Mouse (Mus musculus) lung, adult 2 months (tissue): ENCODE measurements at regions not wholly inside any gene's neighbourhood (a gene's known extent, or its start where the extent isn't known, plus 50 kb on each side); places are given as distances from the start of the nearest gene placed in this dataset.
A peak's percentile ranks its signal among the peaks of the same experiment; 100 is the strongest.

Source experiments
- DNase-seq: peaks from one replicate; pipeline ENCODE4 v3.0.0; 2022
- H3K4me1 ChIP-seq: fragments of 200-500 bp; 2 replicates; pipeline ENCODE4 v1.6.1; 2011; ENCODE audit warnings: low read length; ENCODE audit not compliant: control insufficient read depth, insufficient read depth
- H3K4me3 ChIP-seq: fragments of 200-500 bp; replicated peaks from 2 replicates; pipeline ENCODE3; 2011; ENCODE audit warnings: low read depth, mild to moderate bottlenecking, control low read depth, low read length; ENCODE audit errors: extremely low read depth
- CTCF ChIP-seq: fragments of 200-500 bp; IDR thresholded peaks from 2 replicates; pipeline ENCODE4 v1.5.1; 2011; ENCODE audit warnings: mild to moderate bottlenecking, low read length, control low read depth; ENCODE audit not compliant: insufficient read depth
- POLR2A ChIP-seq: fragments of 200-500 bp; IDR thresholded peaks from 2 replicates; pipeline ENCODE4 v1.6.1; 2011; ENCODE audit warnings: low read depth, mild to moderate bottlenecking, control low read depth, low read length, borderline replicate concordance; ENCODE audit errors: extremely low read depth
- WGBS: fragments of 180-500 bp; shearing (Covaris S2); methylation state at CpG from one replicate; pipeline ENCODE4 v1.1.7; 2018; 5-methylcytosine and 5-hydroxymethylcytosine counted together

DNA sequence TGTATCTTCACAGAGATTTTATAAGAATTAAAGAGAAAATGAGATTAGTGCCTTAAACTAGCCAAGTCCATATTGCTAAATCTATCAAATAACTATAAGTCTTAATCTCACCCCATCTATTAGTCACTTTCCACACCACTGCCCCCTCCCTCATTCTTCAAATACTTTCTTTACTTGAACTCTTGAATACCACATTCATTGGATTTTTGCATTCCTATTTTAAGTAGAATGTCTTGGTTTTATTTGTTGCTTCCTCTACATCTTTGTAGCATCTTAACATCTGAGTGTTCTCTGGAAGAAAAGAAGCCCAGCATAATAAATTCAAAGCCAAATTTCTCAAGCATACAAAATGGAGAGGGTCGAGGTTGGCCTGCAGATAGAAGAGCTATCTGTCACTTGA lies 200.9 kb upstream of the Thbs1 start:
- TF ChIP-seq POLR2A (no peak), CTCF (no peak)
- Histone ChIP-seq H3K4me1 (no peaks in the 10 kb centered on the region), H3K4me3 (no peak overlapping the region)
- whole genome bisulfite sequencing, result 53% methylated on average over 1 of the region's 1 CpGs
- no peak for DNase-seq

DNA sequence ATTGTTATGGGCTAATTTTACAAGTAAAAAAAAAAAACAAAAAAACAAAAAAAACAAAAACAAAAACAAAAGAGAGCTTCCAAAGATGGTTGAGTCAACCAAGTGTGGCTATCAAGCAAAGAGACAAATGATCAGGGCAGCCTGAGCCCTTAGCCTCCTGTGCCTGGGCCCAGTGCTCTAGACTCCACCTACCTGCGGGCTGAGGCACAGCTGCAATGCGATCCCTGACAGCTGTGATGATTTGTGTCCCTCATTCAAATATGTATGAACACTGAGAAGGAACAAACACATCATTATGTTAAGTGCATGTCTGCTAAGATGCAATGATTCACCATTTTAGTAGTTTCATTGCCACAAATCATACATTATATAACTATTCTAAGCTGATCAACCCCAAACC lies 199.0 kb upstream of the Thbs1 start:
- TF ChIP-seq POLR2A (no peak), CTCF (peak; percentile 43)

GRCm38 (mm10) chr2:117913846-117914245 lies 197.8 kb upstream of the Thbs1 start:
- H3K4me3 ChIP-seq, result no peak overlapping the region
- H3K4me1 ChIP-seq, result no peaks in the 10 kb centered on the region
- 95% methylated on average over 4 of the region's 4 CpGs for WGBS
- DNase-seq, result no peak
- TF ChIP-seq CTCF (peak; percentile 39), POLR2A (no peak)

More for the DNA sequence above, 199.0 kb upstream of the Thbs1 start:
- DNase-seq, result no peak
- no peak overlapping the region for H3K4me3 ChIP-seq
- H3K4me1 ChIP-seq, result no peaks in the 10 kb centered on the region
- WGBS, result 53% methylated on average over 2 of the region's 2 CpGs

GRCm38 (mm10) chr2:117915821-117916220 lies 195.9 kb upstream of the Thbs1 start:
- no peak for TF ChIP-seq CTCF
- no peak for TF ChIP-seq POLR2A
- Histone ChIP-seq H3K4me1 (no peaks in the 10 kb centered on the region), H3K4me3 (no peak overlapping the region)
- DNase-seq, result no peak
- 88% methylated on average over 2 of the region's 2 CpGs for WGBS

- no peak for DNase-seq
- no peak overlapping the region for H3K4me3 ChIP-seq
- no peaks in the 10 kb centered on the region for H3K4me1 ChIP-seq
- 60% methylated on average over 3 of the region's 3 CpGs for WGBS
- TF ChIP-seq CTCF (no peak), POLR2A (no peak)
Measured at GRCm38 (mm10) chr2:117917181-117917580, 194.5 kb upstream of the Thbs1 start.

- TF ChIP-seq CTCF (no peak), POLR2A (no peak)
- Histone ChIP-seq H3K4me1 (no peaks in the 10 kb centered on the region), H3K4me3 (no peak overlapping the region)
- DNase-seq, result no peak
- 76% methylated on average over 5 of the region's 5 CpGs for WGBS
Measured at GRCm38 (mm10) chr2:117924877-117925276, 186.8 kb upstream of the Thbs1 start.

DNA sequence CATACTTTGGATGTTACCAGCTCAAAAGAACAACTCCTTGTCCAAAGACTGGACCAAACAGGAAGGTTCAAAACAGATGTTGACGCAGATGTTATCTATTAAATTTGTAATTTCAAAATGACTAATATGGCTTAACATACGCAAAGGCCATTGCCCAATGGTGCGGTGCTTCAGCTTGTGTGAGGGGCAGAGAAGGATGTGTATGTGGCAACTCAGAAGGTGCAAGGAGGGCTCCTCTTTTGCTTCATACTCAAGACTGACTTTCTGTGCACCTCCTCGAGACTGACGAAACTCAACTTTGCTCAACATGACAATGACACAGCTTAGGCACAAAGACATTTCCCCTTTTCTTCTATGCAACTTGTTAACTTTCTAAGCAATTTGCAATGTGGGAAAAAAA lies 186.3 kb upstream of the Thbs1 start:
- no peak overlapping the region for H3K4me3 ChIP-seq
- DNase-seq, result no peak
- TF ChIP-seq CTCF, result no peak
- TF ChIP-seq POLR2A, result no peak
- no peaks in the 10 kb centered on the region for H3K4me1 ChIP-seq
- WGBS, result 91% methylated on average over 5 of the region's 5 CpGs

GRCm38 (mm10) chr2:117928062-117928461 lies 183.6 kb upstream of the Thbs1 start:
- Histone ChIP-seq H3K4me1 (no peaks in the 10 kb centered on the region), H3K4me3 (no peak overlapping the region)
- 51% methylated on average over 6 of the region's 6 CpGs for WGBS
- TF ChIP-seq CTCF (no peak), POLR2A (no peak)
- no peak for DNase-seq

DNA sequence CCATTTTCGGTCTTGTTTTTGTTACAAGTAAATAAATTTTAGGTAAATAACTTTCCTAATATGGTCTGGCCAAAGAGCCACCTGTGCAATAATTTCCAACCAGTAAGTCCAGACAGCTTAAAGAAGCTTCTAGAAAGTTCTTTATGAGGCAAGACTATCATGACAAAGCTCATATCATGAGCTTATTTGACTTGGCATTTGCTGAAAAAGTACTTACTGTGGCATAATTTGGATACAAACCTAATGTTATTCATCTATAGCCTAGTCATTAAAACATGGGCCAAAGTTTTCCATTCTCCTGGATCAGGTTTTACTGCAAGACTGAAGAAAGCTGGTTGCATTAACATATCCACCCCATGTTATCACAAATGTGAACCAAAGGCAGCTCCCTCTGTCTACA lies 182.1 kb upstream of the Thbs1 start:
- TF ChIP-seq CTCF, result no peak
- TF ChIP-seq POLR2A, result no peak
- no peaks in the 10 kb centered on the region for H3K4me1 ChIP-seq
- H3K4me3 ChIP-seq, result no peak overlapping the region
- no peak for DNase-seq
- WGBS, result 45% methylated on average over 1 of the region's 1 CpGs

DNA sequence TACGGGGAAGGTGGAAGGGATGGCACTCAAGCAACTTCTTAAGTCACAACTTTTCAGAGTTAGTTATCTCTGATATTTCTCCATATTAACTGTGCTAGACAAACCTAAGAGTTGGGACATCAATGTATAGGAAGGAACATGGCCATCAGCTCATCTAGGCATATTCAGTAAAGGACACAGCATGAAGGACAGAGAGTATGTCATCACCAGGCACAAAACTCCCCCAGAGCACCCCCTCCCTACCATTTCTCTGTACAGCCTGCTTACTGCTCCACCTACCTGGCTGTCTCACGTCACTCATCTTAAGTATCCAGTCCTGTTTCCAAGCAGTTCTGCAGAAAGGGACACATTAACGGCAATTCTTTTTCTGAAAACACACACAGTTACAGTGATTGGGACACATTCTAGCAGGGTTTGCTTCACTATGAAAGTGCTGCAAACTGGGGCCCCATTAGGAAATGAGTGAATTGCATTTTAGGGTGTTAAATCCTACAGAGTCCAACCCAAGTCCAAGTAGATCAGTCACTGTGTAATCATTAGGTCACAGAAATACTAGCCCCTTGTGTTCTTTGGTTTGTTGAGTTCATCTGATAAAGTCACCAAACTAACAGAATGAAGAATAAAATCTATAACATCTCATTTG lies 180.7 kb upstream of the Thbs1 start:
- 83% methylated on average over 3 of the region's 3 CpGs for WGBS
- no peak for DNase-seq
- H3K4me1 ChIP-seq, result no peaks in the 10 kb centered on the region
- no peak overlapping the region for H3K4me3 ChIP-seq
- TF ChIP-seq CTCF, result no peak
- TF ChIP-seq POLR2A, result no peak

DNA sequence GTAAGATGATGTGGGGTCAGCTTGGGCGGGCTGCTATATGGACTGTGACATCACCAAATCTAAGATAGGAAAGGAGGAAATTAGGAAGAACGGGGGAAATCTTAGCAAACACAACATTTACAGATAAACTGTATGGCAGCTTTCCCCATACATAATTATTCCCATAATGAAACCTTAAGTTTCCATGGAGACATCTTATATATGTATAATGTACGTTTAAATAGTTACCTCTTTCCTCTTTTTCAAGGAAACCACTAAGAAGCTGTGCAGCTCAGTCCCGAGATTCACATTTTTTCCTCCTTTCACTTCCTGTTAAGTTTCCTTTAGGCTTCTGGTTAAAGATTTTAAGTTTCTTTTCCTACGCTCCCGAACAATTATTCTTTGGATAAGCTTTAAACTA lies 175.1 kb upstream of the Thbs1 start:
- no peaks in the 10 kb centered on the region for H3K4me1 ChIP-seq
- no peak overlapping the region for H3K4me3 ChIP-seq
- no peak for TF ChIP-seq POLR2A
- no peak for TF ChIP-seq CTCF
- 59% methylated on average over 6 of the region's 6 CpGs for WGBS
- DNase-seq, result no peak
